Mouse (Mus musculus) liver, embryonic 14.5 days (tissue): ENCODE measurements around the gene Reep3.

Source experiments
- CTCF ChIP-seq: IDR thresholded peaks from 2 replicates; pipeline ENCODE4 v1.5.1; 2016; ENCODE audit warnings: antibody characterized with exemption, low read depth, control low read depth
- EP300 ChIP-seq: IDR thresholded peaks from 2 replicates; pipeline ENCODE4 v1.6.1; 2016; ENCODE audit warnings: antibody characterized with exemption, low read depth

DNA sequence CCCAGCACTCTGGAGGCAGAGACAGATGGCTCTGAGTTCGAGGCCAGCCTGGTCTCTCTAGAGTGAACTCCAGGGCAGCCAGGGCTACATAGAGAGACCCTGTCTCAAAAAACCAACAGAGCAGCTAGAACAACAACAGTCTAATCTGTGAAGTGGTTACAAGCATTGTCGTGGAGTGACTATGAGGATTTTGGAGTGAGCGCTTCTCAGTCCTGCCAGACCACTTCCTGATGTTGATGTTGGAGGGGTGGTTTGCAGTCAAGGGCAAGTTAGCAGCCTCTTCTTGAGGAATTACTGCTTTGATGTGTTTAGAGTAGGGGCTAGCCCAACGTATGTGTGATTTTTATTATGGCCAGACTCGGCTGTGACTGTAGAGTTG is 15.0 kb upstream of the Reep3 start:
- TF ChIP-seq CTCF (no peak), EP300 (no peak)
